Mouse (Mus musculus) brain, embryonic 18.5 days (tissue): ENCODE measurements at regions not wholly inside any gene's neighbourhood (a gene's known extent, or its start where the extent isn't known, plus 50 kb on each side); places are given as distances from the start of the nearest gene placed in this dataset.

ENCODE experiments used
- DNase-seq: peaks from one replicate; pipeline ENCODE4 v3.0.0-alpha.2; 2012; ENCODE audit warnings: low read depth, low spot score

DNA sequence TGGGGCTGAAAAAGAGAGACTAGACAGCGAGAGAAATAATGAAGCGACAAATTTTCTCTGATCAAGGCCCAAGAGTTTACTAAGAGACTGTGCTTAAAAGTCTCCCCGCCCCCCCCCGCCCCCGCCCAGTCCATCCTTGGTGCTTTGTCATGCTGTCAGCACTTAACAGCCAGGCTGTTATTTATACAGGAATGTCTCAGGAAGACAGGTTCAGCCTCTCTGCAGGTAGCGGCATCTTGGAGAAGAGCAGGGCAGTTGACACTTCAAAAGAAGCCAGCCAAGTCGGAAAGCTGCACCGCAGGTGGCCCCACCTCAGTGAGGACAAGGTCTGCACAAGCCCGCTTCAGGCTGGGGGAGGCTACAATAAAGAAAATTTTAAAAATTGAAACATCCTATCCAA is 487.6 kb downstream of the Pdzph1 start:
- no peak for DNase-seq

GRCm38 (mm10) chr17:58468920-58469319 is 522.3 kb downstream of the Pdzph1 start:
- peak; percentile 24 for DNase-seq
